Mouse (Mus musculus) brain, adult 2 months (tissue): ENCODE measurements at regions not wholly inside any gene's neighbourhood (a gene's known extent, or its start where the extent isn't known, plus 50 kb on each side); places are given as distances from the start of the nearest gene placed in this dataset.

ENCODE experiments used
- DNase-seq: peaks from one replicate; pipeline ENCODE4 v3.0.0; 2011; ENCODE audit warnings: low read depth, low spot score

- DNase-seq = no peak
Observed at GRCm38 (mm10) chr14:45056291-45056690, 68.3 kb downstream of the Ptger2 start.

GRCm38 (mm10) chr14:45061681-45062080, 73.7 kb downstream of the Ptger2 start:
- DNase-seq = no peak

- no peak for DNase-seq
Observed at GRCm38 (mm10) chr14:45064498-45064897, 76.5 kb downstream of the Ptger2 start.

DNA sequence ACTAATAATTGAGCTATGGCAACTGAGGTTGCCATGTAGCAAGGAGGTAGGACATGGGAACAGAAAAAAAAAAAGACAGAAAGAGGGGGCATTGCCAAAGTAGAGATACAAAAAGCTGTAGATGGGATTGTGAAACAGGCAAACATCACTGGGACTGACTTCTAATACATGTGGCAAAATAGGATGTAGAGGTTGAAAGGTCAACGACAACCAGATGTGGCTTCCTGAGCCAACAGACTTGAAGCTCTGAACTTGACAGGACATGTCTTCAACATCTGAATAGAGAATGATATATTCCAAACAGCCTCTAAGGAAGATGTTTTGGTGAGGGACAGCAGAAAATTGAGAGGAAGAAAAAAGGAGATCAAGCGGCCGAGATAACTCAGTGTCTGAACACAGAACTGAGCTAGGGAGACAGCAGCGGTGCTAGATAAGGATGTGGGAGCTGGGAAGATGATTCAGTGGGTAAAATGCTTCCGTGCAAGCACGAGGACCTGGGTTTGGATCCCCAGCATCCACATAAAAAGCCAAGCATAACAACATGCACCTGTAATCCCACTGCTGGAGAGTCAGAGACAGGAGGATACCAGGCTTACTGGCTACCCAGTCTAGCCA, 81.7 kb downstream of the Ptger2 start:
- DNase-seq = no peak

- peak; percentile 3 for DNase-seq
Observed at GRCm38 (mm10) chr14:45074902-45075488, 87.0 kb downstream of the Ptger2 start.

GRCm38 (mm10) chr14:45077216-45077615, 89.2 kb downstream of the Ptger2 start:
- no peak for DNase-seq

DNA sequence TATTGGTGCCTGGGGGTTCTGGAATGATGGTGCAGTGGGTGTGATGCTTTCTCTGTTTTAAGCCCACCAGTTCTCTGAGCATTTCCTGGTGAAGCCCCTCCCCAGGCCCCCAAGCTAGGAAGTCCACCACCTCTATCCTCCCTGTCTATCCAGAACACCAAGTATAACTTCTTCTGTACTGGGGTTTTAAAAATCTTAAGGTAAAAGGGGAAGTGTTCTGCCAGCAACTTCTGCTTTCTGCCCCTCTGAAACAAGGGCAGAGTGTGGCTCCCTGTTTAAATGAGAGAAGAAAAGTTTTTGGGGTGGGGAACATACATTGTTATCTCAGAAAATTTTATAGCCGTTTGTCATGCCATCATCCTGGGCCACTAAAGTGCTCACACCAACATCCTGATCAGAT, 91.8 kb downstream of the Ptger2 start:
- no peak for DNase-seq

- no peak for DNase-seq
Observed at GRCm38 (mm10) chr14:45080231-45080630, 92.2 kb downstream of the Ptger2 start.

- DNase-seq = no peak
Observed at GRCm38 (mm10) chr14:45083058-45083457, 95.1 kb downstream of the Ptger2 start.
